Comparison of ENCODE assay signal across 8 mouse cellular contexts in the genomic region with DNA sequence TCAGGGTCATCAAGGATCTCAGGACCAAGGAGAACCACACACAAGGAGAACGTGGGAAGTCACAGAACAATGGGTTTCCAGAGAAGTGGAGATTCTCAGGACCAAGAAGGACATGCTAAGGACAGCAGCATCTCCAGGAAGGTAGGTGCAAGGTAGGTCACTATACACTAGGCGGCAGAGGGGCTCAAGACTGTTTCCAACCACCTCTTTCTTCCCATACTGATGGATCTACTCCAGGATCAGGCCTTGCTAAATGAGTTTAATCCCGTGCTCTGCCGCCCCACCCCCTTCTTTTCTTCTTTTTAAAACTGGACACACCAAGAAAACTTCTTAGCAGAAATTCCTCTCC. TPM values are rescaled to one million over a fixed set of nuclear protein-coding genes. Genes with fewer than 3 reads are reported as not detected.
A peak's percentile ranks its signal among the peaks of the same experiment; 100 is the strongest.
DNase-seq lines count a peak whose midpoint lies in the region; ATAC-seq lines count a peak whose summit lies in the region.

No protein-coding gene starts in this region.

- no peaks in the 10 kb centered on the region for H3K36me3 ChIP-seq in heart, embryonic 11.5 days (ENCODE audit: control insufficient read depth, insufficient read depth, low read length)
- H3K36me3 ChIP-seq in hindbrain, embryonic 13.5 days, result no peaks in the 10 kb centered on the region
- H3K36me3 ChIP-seq in midbrain, embryonic 10.5 days, result no peaks in the 10 kb centered on the region

- no peak for ATAC-seq in heart, embryonic 11.5 days (replicated peaks; ENCODE audit: insufficient number of reproducible peaks, low FRiP score, low TSS enrichment)
- no peak for ATAC-seq in hindbrain, embryonic 13.5 days (ENCODE audit: low FRiP score)
- no peak for ATAC-seq in inflammation-experienced regulatory T-cells, adult 6 months

- no peak overlapping the region for H3K27ac ChIP-seq in heart, embryonic 11.5 days (ENCODE audit: low read depth, low read length)
- H3K27ac ChIP-seq in hindbrain, embryonic 13.5 days, result no peak overlapping the region
- peak overlapping the region; percentile 82 for H3K27ac ChIP-seq in midbrain, embryonic 10.5 days (replicated peaks)

- peak overlapping the region; percentile 59 for H3K4me3 ChIP-seq in heart, embryonic 11.5 days (ENCODE audit: low read depth, low read length)
- H3K4me3 ChIP-seq in hindbrain, embryonic 13.5 days, result peak overlapping the region; percentile 49
- peak overlapping the region; percentile 68 for H3K4me3 ChIP-seq in midbrain, embryonic 10.5 days

- peaks cover 17% of the 10 kb centered on the region for H3K27me3 ChIP-seq in heart, embryonic 11.5 days (ENCODE audit: control insufficient read depth, insufficient read depth, low read length)
- peaks cover 40% of the 10 kb centered on the region for H3K27me3 ChIP-seq in hindbrain, embryonic 13.5 days
- peaks cover 39% of the 10 kb centered on the region for H3K27me3 ChIP-seq in midbrain, embryonic 10.5 days (ENCODE audit: low read depth, poor library complexity, severe bottlenecking)

- H3K4me1 ChIP-seq in heart, embryonic 11.5 days (ENCODE audit: control insufficient read depth, insufficient read depth, low read length), result no peaks in the 10 kb centered on the region
- H3K4me1 ChIP-seq in hindbrain, embryonic 13.5 days (replicated peaks), result peaks cover 13% of the 10 kb centered on the region
- peaks cover 10% of the 10 kb centered on the region for H3K4me1 ChIP-seq in midbrain, embryonic 10.5 days

- WGBS in heart, embryonic 11.5 days (ENCODE audit: insufficient replicate concordance), result 9% methylated on average over 4 of the region's 4 CpGs
- 14% methylated on average over 4 of the region's 4 CpGs for whole genome bisulfite sequencing in hindbrain, embryonic 13.5 days
- WGBS in midbrain, embryonic 10.5 days, result 8% methylated on average over 4 of the region's 4 CpGs

- intact Hi-C loops in heart, postnatal 25 days (cut with DNase I), result no loop called here

- H3K4me2 ChIP-seq in heart, embryonic 11.5 days, result peak overlapping the region; percentile 97
- peak overlapping the region; percentile 91 for H3K4me2 ChIP-seq in hindbrain, embryonic 13.5 days

- H3K9me3 ChIP-seq in heart, embryonic 11.5 days (replicated peaks; ENCODE audit: control insufficient read depth, low read length), result no peaks in the 10 kb centered on the region
- H3K9me3 ChIP-seq in hindbrain, embryonic 13.5 days, result 0 out of 2 replicates have a peak, but pooled peaks cover 3% of the 10 kb centered on the region
- H3K9me3 ChIP-seq in midbrain, embryonic 10.5 days (replicated peaks), result peaks cover 19% of the 10 kb centered on the region; the same call in 1 of the 2 replicates

- peak overlapping the region; percentile 78 for H3K9ac ChIP-seq in heart, embryonic 11.5 days (ENCODE audit: low read depth, low read length)
- H3K9ac ChIP-seq in hindbrain, embryonic 13.5 days, result 0 out of 2 replicates have a peak overlapping the region, but pooled peaks have one; percentile 79

- DNase-seq in heart, postnatal 25 days (ENCODE audit: low spot score), result no peak
- DNase-seq in brain, adult 2 months (ENCODE audit: low read depth, low spot score), result peak; percentile 37
- no peak for DNase-seq in midbrain, embryonic 10.5 days (ENCODE audit: low spot score)
- no peak for DNase-seq in left cerebral cortex, adult 9 months (ENCODE audit: low spot score in 2 of 2)
- DNase-seq in thymus, postnatal 0 days (ENCODE audit: low spot score), result no peak

RNA-seq across cellular contexts. Expression of gene Pkdrej, which starts 0.5 kb away (rescaled TPM):
- 0.14 TPM in 2 replicates for polyA plus RNA-seq in heart, embryonic 11.5 days (2014; fragmentation: Nextera tagmentation; extraction: Ambion mirVana)
- 1 to 10 TPM; 2.6 to 2.7 TPM for total RNA-seq in heart, postnatal 25 days (2021)
- polyA plus RNA-seq in hindbrain, embryonic 13.5 days (2015; fragmentation: Nextera tagmentation; extraction: Ambion mirVana), result 0.04 TPM in 1 of 2 replicates, not detected in the other
- polyA plus RNA-seq in midbrain, embryonic 10.5 days (2016; fragmentation: Nextera tagmentation; extraction: Ambion mirVana), result 0.06 TPM in 1 of 2 replicates, not detected in the other
- polyA plus RNA-seq in thymus, postnatal 0 days (2015; fragmentation: Nextera tagmentation; extraction: Ambion mirVana), result 0.01 and 0.03 TPM in 2 replicates
- not detected for polyA plus RNA-seq in inflammation-experienced regulatory T-cells, adult 6 months (2017; shearing (Covaris generic))

RNA-seq across cellular contexts. Expression of gene Ttc38, which starts 10.1 kb away (rescaled TPM):
- polyA plus RNA-seq in heart, embryonic 11.5 days (2014; fragmentation: Nextera tagmentation; extraction: Ambion mirVana), result 2.7 and 4.0 TPM in 2 replicates
- total RNA-seq in heart, postnatal 25 days (2021), result 10 to 100 TPM; 14.8 to 16.5 TPM
- 3.4 and 3.9 TPM in 2 replicates for polyA plus RNA-seq in hindbrain, embryonic 13.5 days (2015; fragmentation: Nextera tagmentation; extraction: Ambion mirVana)
- polyA plus RNA-seq in midbrain, embryonic 10.5 days (2016; fragmentation: Nextera tagmentation; extraction: Ambion mirVana), result 2.2 and 2.3 TPM in 2 replicates
- polyA plus RNA-seq in thymus, postnatal 0 days (2015; fragmentation: Nextera tagmentation; extraction: Ambion mirVana), result 8.1 and 10.1 TPM in 2 replicates
- 10 to 100 TPM; 10.6 to 13.3 (median 12.6) TPM for polyA plus RNA-seq in inflammation-experienced regulatory T-cells, adult 6 months (2017; shearing (Covaris generic))

RNA-seq across cellular contexts. Expression of gene Cdpf1, which starts 10.5 kb away (rescaled TPM):
- 37.1 and 41.5 TPM in 2 replicates for polyA plus RNA-seq in heart, embryonic 11.5 days (2014; fragmentation: Nextera tagmentation; extraction: Ambion mirVana)
- 10 to 100 TPM; 29.6 to 31.8 TPM for total RNA-seq in heart, postnatal 25 days (2021)
- 17.1 and 20.5 TPM in 2 replicates for polyA plus RNA-seq in hindbrain, embryonic 13.5 days (2015; fragmentation: Nextera tagmentation; extraction: Ambion mirVana)
- 28.0 and 32.5 TPM in 2 replicates for polyA plus RNA-seq in midbrain, embryonic 10.5 days (2016; fragmentation: Nextera tagmentation; extraction: Ambion mirVana)
- 62.3 and 62.9 TPM in 2 replicates for polyA plus RNA-seq in thymus, postnatal 0 days (2015; fragmentation: Nextera tagmentation; extraction: Ambion mirVana)
- polyA plus RNA-seq in inflammation-experienced regulatory T-cells, adult 6 months (2017; shearing (Covaris generic)), result 10 to 100 TPM; 39.1 to 46.6 (median 43.7) TPM

RNA-seq across cellular contexts. Expression of gene Gtse1, which starts 37.6 kb away (rescaled TPM):
- 24.4 and 27.8 TPM in 2 replicates for polyA plus RNA-seq in heart, embryonic 11.5 days (2014; fragmentation: Nextera tagmentation; extraction: Ambion mirVana)
- under 1 TPM; 0.34 to 0.39 TPM for total RNA-seq in heart, postnatal 25 days (2021)
- 8.9 and 9.1 TPM in 2 replicates for polyA plus RNA-seq in hindbrain, embryonic 13.5 days (2015; fragmentation: Nextera tagmentation; extraction: Ambion mirVana)
- 53.5 and 61.1 TPM in 2 replicates for polyA plus RNA-seq in midbrain, embryonic 10.5 days (2016; fragmentation: Nextera tagmentation; extraction: Ambion mirVana)
- polyA plus RNA-seq in thymus, postnatal 0 days (2015; fragmentation: Nextera tagmentation; extraction: Ambion mirVana), result 27.0 and 27.4 TPM in 2 replicates
- 10 to 100 TPM in 1 of 3 experiments, 1 to 10 TPM in 2; 2.5 to 20.7 (median 2.9) TPM for polyA plus RNA-seq in inflammation-experienced regulatory T-cells, adult 6 months (2017; shearing (Covaris generic))

RNA-seq across cellular contexts. Expression of gene Trmu, which starts 57.1 kb away (rescaled TPM):
- polyA plus RNA-seq in heart, embryonic 11.5 days (2014; fragmentation: Nextera tagmentation; extraction: Ambion mirVana), result 24.0 and 26.4 TPM in 2 replicates
- total RNA-seq in heart, postnatal 25 days (2021), result 10 to 100 TPM; 16.4 to 20.7 TPM
- 40.8 and 47.9 TPM in 2 replicates for polyA plus RNA-seq in hindbrain, embryonic 13.5 days (2015; fragmentation: Nextera tagmentation; extraction: Ambion mirVana)
- polyA plus RNA-seq in midbrain, embryonic 10.5 days (2016; fragmentation: Nextera tagmentation; extraction: Ambion mirVana), result 36.3 and 39.5 TPM in 2 replicates
- polyA plus RNA-seq in thymus, postnatal 0 days (2015; fragmentation: Nextera tagmentation; extraction: Ambion mirVana), result 33.9 and 34.3 TPM in 2 replicates
- polyA plus RNA-seq in inflammation-experienced regulatory T-cells, adult 6 months (2017; shearing (Covaris generic)), result 10 to 100 TPM; 18.7 to 47.2 (median 39.6) TPM
